Mouse (Mus musculus) bone marrow macrophage, adult 2 months (primary cell): ENCODE results near the gene Chst13.

Experiments
- CTCF ChIP-seq: IDR thresholded peaks from 2 replicates; pipeline ENCODE4 v1.5.1; 2012; ENCODE audit warnings: low read depth, mild to moderate bottlenecking, low read length, moderate library complexity
- POLR2A ChIP-seq: IDR thresholded peaks from 2 replicates; pipeline ENCODE4 v1.6.1; 2012; ENCODE audit warnings: mild to moderate bottlenecking, low read depth, low read length, borderline replicate concordance

GRCm38 (mm10) chr6:90319475-90320191 is 5.4 kb downstream of the Chst13 start:
- TF ChIP-seq CTCF = no peak
- TF ChIP-seq POLR2A = no peak
